Mouse (Mus musculus): ENCODE data around the gene Zfp512b. TPM values are rescaled to one million over a fixed set of nuclear protein-coding genes. Genes with fewer than 3 reads are reported as not detected.

The Zfp512b gene
- polyA plus RNA-seq, 1 experiment from 2014 or later = 34.9 TPM

GRCm38 (mm10) chr2:181570921-181571595 lies 21.5 kb downstream of the Zfp512b start:
- Histone ChIP-seq H3K4me1 (replicated peaks; ENCODE audit: control insufficient read depth, insufficient read depth, low read length) (no peaks in the 10 kb centered on the region), H3K4me2 (ENCODE audit: low read depth, low read length) (no peak overlapping the region), H3K9me3 (ENCODE audit: control insufficient read depth, low read length) (no peaks in the 10 kb centered on the region), H3K27me3 (ENCODE audit: control insufficient read depth, insufficient read depth, low read depth, low read length) (no peaks in the 10 kb centered on the region), H3K27ac (ENCODE audit: low read length) (no peak overlapping the region), H3K36me3 (ENCODE audit: control insufficient read depth, insufficient read depth, low read length) (no peaks in the 10 kb centered on the region), H3K4me3 (ENCODE audit: low read length) (no peak overlapping the region), H3K9ac (ENCODE audit: low read length) (no peak overlapping the region)
- WGBS = 63% methylated on average over 6 of the region's 6 CpGs
- no peak for ATAC-seq (ENCODE audit: low read depth)

GRCm38 (mm10) chr2:181570375-181570774 lies 22.2 kb downstream of the Zfp512b start:
- Histone ChIP-seq H3K9me3 (ENCODE audit: control insufficient read depth, low read length) (no peaks in the 10 kb centered on the region), H3K4me2 (ENCODE audit: low read depth, low read length) (no peak overlapping the region), H3K4me3 (ENCODE audit: low read length) (no peak overlapping the region), H3K27me3 (ENCODE audit: control insufficient read depth, insufficient read depth, low read depth, low read length) (no peaks in the 10 kb centered on the region), H3K27ac (ENCODE audit: low read length) (no peak overlapping the region), H3K9ac (ENCODE audit: low read length) (no peak overlapping the region), H3K4me1 (replicated peaks; ENCODE audit: control insufficient read depth, insufficient read depth, low read length) (no peaks in the 10 kb centered on the region), H3K36me3 (ENCODE audit: control insufficient read depth, insufficient read depth, low read length) (no peaks in the 10 kb centered on the region)
- ATAC-seq (ENCODE audit: low read depth) = no peak
- WGBS = 81% methylated on average over 8 of the region's 8 CpGs

- no peaks in the 10 kb centered on the region for H3K9me3 ChIP-seq (ENCODE audit: control insufficient read depth, low read length)
- no peak overlapping the region for H3K4me2 ChIP-seq (ENCODE audit: low read depth, low read length)
- no peaks in the 10 kb centered on the region for H3K36me3 ChIP-seq (ENCODE audit: control insufficient read depth, insufficient read depth, low read length)
- no peaks in the 10 kb centered on the region for H3K4me1 ChIP-seq (replicated peaks; ENCODE audit: control insufficient read depth, insufficient read depth, low read length)
- 88% methylated on average over 10 of the region's 10 CpGs for WGBS
- ATAC-seq (ENCODE audit: low read depth) = no peak
- no peaks in the 10 kb centered on the region for H3K27me3 ChIP-seq (ENCODE audit: control insufficient read depth, insufficient read depth, low read depth, low read length)
- H3K4me3 ChIP-seq (ENCODE audit: low read length) = no peak overlapping the region
- no peak overlapping the region for H3K9ac ChIP-seq (ENCODE audit: low read length)
- H3K27ac ChIP-seq (ENCODE audit: low read length) = no peak overlapping the region
These were observed 22.7 kb downstream of the Zfp512b start for GRCm38 (mm10) chr2:181569856-181570255.

GRCm38 (mm10) chr2:181568272-181569008 lies 24.2 kb downstream of the Zfp512b start:
- Histone ChIP-seq H3K27me3 (ENCODE audit: control insufficient read depth, insufficient read depth, low read depth, low read length) (no peaks in the 10 kb centered on the region), H3K27ac (ENCODE audit: low read length) (no peak overlapping the region), H3K4me2 (ENCODE audit: low read depth, low read length) (no peak overlapping the region), H3K36me3 (ENCODE audit: control insufficient read depth, insufficient read depth, low read length) (no peaks in the 10 kb centered on the region), H3K9ac (ENCODE audit: low read length) (no peak overlapping the region), H3K9me3 (ENCODE audit: control insufficient read depth, low read length) (no peaks in the 10 kb centered on the region), H3K4me1 (replicated peaks; ENCODE audit: control insufficient read depth, insufficient read depth, low read length) (no peaks in the 10 kb centered on the region), H3K4me3 (ENCODE audit: low read length) (no peak overlapping the region)
- WGBS = 67% methylated on average over 7 of the region's 7 CpGs
- ATAC-seq (ENCODE audit: low read depth) = no peak

- 75% methylated on average over 3 of the region's 3 CpGs for WGBS
These were observed 25.3 kb downstream of the Zfp512b start for GRCm38 (mm10) chr2:181567338-181567737.

GRCm38 (mm10) chr2:181553772-181554171 lies 38.8 kb downstream of the Zfp512b start:
- H3K27me3 ChIP-seq (ENCODE audit: control insufficient read depth, insufficient read depth, low read depth, low read length) = no peaks in the 10 kb centered on the region
- ATAC-seq (ENCODE audit: low read depth) = no peak
- H3K4me2 ChIP-seq (ENCODE audit: low read depth, low read length) = no peak overlapping the region
- H3K4me1 ChIP-seq (replicated peaks; ENCODE audit: control insufficient read depth, insufficient read depth, low read length) = no peaks in the 10 kb centered on the region
- H3K9ac ChIP-seq (ENCODE audit: low read length) = no peak overlapping the region
- peaks cover 24% of the 10 kb centered on the region for H3K36me3 ChIP-seq (ENCODE audit: control insufficient read depth, insufficient read depth, low read length)
- H3K27ac ChIP-seq (ENCODE audit: low read length) = no peak overlapping the region
- no peaks in the 10 kb centered on the region for H3K9me3 ChIP-seq (ENCODE audit: control insufficient read depth, low read length)
- H3K4me3 ChIP-seq (ENCODE audit: low read length) = no peak overlapping the region

More at GRCm38 (mm10) chr2:181567338-181567737, 25.3 kb downstream of the Zfp512b start:
- Histone ChIP-seq H3K27ac (ENCODE audit: low read length) (no peak overlapping the region), H3K36me3 (ENCODE audit: control insufficient read depth, insufficient read depth, low read length) (no peaks in the 10 kb centered on the region), H3K4me3 (ENCODE audit: low read length) (no peak overlapping the region), H3K4me1 (replicated peaks; ENCODE audit: control insufficient read depth, insufficient read depth, low read length) (no peaks in the 10 kb centered on the region), H3K9me3 (ENCODE audit: control insufficient read depth, low read length) (no peaks in the 10 kb centered on the region), H3K27me3 (ENCODE audit: control insufficient read depth, insufficient read depth, low read depth, low read length) (no peaks in the 10 kb centered on the region), H3K9ac (ENCODE audit: low read length) (no peak overlapping the region), H3K4me2 (ENCODE audit: low read depth, low read length) (no peak overlapping the region)
- ATAC-seq (ENCODE audit: low read depth) = no peak

- no peak overlapping the region for H3K4me3 ChIP-seq (ENCODE audit: low read length)
- no peaks in the 10 kb centered on the region for H3K9me3 ChIP-seq (ENCODE audit: control insufficient read depth, low read length)
- H3K4me2 ChIP-seq (ENCODE audit: low read depth, low read length) = no peak overlapping the region
- H3K9ac ChIP-seq (ENCODE audit: low read length) = no peak overlapping the region
- no peaks in the 10 kb centered on the region for H3K27me3 ChIP-seq (ENCODE audit: control insufficient read depth, insufficient read depth, low read depth, low read length)
- no peak overlapping the region for H3K27ac ChIP-seq (ENCODE audit: low read length)
- WGBS = 98% methylated on average over 2 of the region's 2 CpGs
- peaks cover 38% of the 10 kb centered on the region for H3K36me3 ChIP-seq (ENCODE audit: control insufficient read depth, insufficient read depth, low read length)
- no peaks in the 10 kb centered on the region for H3K4me1 ChIP-seq (replicated peaks; ENCODE audit: control insufficient read depth, insufficient read depth, low read length)
- ATAC-seq (ENCODE audit: low read depth) = no peak
These were observed 42.4 kb downstream of the Zfp512b start for GRCm38 (mm10) chr2:181550233-181550632.

GRCm38 (mm10) chr2:181548682-181549081 lies 43.9 kb downstream of the Zfp512b start:
- Histone ChIP-seq H3K4me1 (replicated peaks; ENCODE audit: control insufficient read depth, insufficient read depth, low read length) (no peaks in the 10 kb centered on the region), H3K27me3 (ENCODE audit: control insufficient read depth, insufficient read depth, low read depth, low read length) (no peaks in the 10 kb centered on the region), H3K27ac (ENCODE audit: low read length) (no peak overlapping the region), H3K9ac (ENCODE audit: low read length) (no peak overlapping the region), H3K9me3 (ENCODE audit: control insufficient read depth, low read length) (no peaks in the 10 kb centered on the region), H3K36me3 (ENCODE audit: control insufficient read depth, insufficient read depth, low read length) (peaks cover 38% of the 10 kb centered on the region), H3K4me3 (ENCODE audit: low read length) (no peak overlapping the region), H3K4me2 (ENCODE audit: low read depth, low read length) (no peak overlapping the region)
- ATAC-seq (ENCODE audit: low read depth) = no peak
- WGBS = 81% methylated on average over 5 of the region's 5 CpGs

- Histone ChIP-seq H3K27ac (ENCODE audit: low read length) (no peak overlapping the region), H3K4me1 (replicated peaks; ENCODE audit: control insufficient read depth, insufficient read depth, low read length) (no peaks in the 10 kb centered on the region), H3K9ac (ENCODE audit: low read length) (no peak overlapping the region), H3K4me2 (ENCODE audit: low read depth, low read length) (no peak overlapping the region), H3K27me3 (ENCODE audit: control insufficient read depth, insufficient read depth, low read depth, low read length) (no peaks in the 10 kb centered on the region), H3K4me3 (ENCODE audit: low read length) (no peak overlapping the region), H3K36me3 (ENCODE audit: control insufficient read depth, insufficient read depth, low read length) (peaks cover 38% of the 10 kb centered on the region), H3K9me3 (ENCODE audit: control insufficient read depth, low read length) (no peaks in the 10 kb centered on the region)
- ATAC-seq (ENCODE audit: low read depth) = no peak
- WGBS = 67% methylated on average over 1 of the region's 1 CpGs
These were observed 44.4 kb downstream of the Zfp512b start for GRCm38 (mm10) chr2:181548227-181548626.

Data from lung, embryonic 16.5 days (tissue).